Mouse (Mus musculus) retina, postnatal 1 day (tissue): ENCODE measurements around the gene Lin7b.
"Not testable (repeated sequence)": the region's sequence is repeated elsewhere in the genome, so short reads cannot be mapped to it uniquely, and the experiment has no call there.

Experiments used
- DNase-seq: peaks from one replicate; pipeline ENCODE4 v3.0.0-alpha.2; 2012

Lin7b gene

DNA sequence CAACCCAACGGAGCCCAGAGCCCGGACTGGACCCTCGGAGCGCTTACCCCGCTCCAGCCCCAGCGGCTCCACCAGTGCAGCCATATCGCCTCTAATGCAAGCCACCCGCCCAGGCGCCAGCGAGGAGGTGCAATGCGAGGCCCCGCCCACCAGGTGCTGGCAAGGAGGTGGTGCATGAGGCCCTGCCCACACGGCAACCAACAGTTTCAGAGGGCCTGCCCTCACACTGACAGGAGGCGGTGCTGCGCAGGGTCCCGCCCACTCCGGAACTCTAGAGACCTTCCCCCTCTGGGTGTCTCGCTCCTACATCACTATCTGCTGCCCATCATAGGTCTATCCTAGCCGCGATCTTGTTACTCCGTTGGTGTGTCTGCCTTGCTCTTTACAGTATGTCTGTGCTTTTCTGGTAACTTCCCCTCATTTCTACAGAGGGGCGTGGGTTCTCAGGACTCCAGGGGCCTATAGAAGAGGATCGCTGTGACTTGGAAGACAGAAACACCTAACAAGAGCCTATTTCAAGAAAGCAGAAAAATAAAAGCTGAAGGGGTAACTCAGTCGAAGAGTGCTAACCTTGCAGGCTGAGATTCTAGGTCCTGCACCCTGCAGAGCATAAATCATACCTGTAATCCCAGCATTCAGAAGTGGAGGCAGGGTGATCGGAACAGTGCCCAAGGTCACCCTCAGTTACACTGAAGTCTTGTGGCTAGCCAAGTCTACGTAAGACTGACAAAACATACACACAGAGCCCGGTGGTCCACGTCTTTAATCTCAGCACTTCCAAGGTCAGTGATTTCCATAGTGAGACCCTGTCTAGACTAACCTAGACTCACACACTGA is at the start of gene Lin7b:
Lin7b (minus strand) TSS at position 109 of the 837 bp plus-strand sequence.
- DNase-seq: peak; percentile 93

DNA sequence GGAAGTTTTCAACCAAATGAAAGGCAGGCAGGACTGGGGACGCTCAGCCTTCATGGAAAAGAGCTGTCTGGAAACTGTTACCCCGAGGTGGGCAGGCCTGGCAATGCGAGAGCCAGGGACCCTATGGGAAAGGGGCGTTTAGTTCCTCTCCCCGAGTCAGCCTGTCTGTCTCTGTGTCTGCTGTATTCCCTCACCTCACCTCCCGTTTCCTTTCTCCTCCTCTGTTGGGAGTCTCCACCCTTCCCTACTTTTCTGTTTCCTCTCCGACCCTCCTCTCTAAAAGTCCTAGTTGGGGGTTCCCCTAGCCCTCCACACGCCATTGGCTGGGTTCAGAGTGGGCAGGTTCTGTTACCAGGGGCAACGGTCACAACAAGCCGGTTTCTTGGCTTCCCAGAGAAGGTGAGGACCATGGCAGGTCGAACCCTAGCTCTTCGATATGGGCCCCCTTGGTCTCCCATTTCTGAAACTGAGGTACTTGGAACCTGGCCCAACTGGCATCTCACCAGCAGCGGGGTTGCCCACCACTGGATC is 47.6 kb upstream of the Lin7b start:
- DNase-seq: no peak

GRCm38 (mm10) chr7:45415636-45416035 is 45.3 kb upstream of the Lin7b start:
- DNase-seq: no peak

DNA sequence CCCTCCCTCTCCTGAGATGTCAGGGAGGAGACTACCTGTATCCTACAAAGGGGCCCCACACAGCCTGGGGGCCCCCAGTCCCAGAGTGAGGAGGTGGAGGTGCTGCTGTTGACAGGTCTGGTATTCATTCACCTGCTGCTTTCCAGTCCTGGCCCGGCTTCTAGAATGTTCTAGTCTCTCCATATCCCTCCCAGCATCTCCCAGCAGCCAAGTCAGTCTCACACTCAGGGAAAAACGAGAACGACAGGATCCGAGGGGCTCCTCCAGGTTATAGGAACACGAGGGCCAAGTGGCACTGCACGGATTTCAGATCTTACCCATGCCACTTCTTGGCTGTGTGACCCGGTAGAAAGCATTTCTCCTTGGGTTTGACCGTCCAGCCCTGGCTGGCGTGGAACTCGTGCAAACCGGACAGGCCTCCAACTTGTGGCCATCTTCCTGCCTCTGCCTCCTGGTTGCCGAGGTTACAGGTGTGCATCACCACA is 44.4 kb upstream of the Lin7b start:
- no peak for DNase-seq

DNA sequence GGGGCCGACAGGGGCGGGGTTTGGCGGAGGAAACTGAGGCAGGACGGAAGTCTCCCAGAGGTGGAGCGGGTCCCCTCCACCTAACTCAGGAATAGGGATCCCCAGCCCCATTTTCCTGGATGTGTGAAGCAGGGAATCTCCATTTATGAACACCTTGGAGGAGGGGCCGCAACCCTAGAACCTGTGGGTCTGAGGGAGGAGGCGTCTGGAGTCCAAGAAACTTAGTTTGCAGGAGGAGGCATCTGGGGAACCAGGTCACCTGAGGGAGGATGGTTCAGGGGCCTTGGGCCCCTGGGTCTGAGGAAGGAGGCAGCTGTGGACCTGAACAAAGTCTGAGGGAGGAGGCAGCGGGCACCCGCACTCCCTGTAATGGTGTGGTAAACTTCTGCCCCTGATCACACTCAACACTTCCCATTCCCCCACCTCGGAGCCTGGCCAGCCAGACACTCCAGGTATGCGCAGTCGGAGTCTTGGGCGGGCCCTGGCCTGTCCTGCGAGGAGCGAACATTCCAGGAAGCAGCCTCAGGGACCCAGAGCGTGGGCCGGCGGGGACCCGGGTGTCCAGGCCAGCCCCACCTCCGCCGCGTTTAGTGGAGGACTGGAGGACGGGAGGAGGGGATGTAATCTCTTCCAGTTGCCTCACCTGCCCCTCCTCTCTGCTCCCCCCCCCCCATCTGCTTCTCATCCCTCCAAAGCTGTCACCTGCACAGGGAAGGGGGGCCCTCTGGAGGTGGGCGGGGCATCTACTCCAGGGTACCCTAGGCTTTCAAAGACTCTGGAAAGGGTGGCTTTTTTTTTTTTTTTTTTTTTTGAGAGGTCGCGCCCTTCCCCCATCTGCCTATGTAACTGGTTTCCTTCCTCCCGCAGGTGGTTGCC is 43.7 kb upstream of the Lin7b start:
- no peak for DNase-seq

GRCm38 (mm10) chr7:45413113-45413863 is 42.9 kb upstream of the Lin7b start, which contains the start of gene Ntf5:
Ntf5 (plus strand) TSS chr7:45413695.
- peak; percentile 63 for DNase-seq

DNA sequence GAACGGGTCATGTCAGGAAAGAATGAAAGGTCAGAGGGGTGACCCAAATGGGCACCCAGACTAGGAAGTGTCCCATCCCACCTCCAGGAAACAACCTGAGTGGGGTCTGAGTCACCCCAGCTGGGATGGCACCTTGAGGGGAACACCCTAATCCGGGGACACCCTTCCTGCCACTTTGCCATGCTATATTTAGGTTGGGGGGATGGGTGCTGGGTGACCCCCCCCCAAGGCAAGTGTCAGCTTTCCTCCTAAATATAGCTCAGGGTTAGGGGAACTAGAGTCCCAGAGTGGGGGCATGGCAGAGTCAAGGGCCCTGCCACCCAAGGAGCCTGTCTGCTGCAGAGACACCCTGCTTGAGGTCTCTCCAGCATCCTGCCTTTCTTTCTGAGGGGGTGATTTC is 42.0 kb upstream of the Lin7b start:
- DNase-seq: no peak

DNA sequence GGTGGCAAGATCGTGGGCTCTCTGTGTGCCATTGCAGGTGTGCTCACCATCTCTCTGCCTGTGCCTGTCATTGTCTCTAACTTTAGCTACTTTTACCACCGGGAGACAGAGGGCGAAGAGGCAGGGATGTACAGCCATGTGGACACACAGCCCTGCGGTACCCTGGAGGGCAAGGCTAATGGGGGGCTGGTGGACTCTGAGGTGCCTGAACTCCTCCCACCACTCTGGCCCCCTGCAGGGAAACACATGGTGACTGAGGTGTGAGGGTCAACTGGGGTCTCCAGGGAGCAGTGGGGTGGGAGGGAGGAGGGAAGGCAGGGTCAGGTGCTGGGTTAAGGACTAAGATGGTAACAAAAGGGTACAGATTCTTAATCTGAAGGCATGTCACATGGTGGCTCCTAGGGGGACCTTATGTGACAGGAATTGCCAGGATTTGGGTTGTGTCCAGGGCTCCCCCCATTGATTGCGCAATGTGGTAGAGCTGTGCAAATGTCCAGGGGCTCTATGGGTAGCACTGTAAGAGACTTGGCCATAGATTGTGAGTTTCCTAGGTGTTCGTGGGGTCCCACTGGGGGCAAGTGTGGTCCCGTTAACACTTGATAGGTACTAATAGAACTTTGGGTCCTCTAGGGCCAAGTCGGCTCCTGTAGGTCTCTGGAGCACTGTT is 39.2 kb upstream of the Lin7b start:
- no peak for DNase-seq

DNA sequence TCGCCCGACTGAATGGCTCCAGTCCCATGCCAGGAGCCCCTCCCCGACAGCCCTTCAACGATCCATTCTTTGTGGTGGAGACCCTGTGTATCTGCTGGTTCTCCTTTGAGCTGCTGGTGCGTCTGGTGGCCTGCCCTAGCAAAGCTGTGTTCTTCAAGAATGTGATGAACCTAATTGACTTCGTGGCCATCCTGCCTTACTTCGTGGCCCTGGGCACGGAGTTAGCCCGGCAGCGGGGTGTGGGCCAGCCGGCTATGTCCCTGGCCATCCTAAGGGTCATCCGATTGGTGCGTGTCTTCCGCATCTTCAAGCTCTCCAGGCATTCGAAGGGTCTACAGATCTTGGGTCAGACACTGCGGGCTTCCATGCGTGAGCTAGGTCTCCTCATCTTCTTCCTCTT is 38.6 kb upstream of the Lin7b start:
- no peak for DNase-seq

DNA sequence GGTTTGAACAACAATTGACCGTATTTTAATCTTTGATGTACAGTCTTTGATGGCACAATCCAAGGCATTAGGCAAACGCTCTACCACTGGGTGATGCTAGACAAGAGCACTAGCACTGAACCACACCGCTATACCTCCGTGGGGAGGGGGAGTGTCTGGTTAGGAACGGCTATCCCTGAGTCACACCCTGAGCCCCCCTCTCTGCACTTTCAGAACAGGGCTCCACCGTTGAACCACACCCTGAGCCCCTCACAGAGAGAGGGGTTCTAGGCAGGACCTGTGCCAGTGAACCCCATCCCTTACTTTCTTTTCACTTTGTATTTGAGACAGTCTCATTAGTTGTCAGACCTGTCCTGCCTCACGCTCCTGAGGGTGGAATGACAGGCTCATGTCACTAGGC is 38.0 kb upstream of the Lin7b start:
- DNase-seq: no peak

GRCm38 (mm10) chr7:45407836-45408235 is 37.5 kb upstream of the Lin7b start:
- DNase-seq: no peak

GRCm38 (mm10) chr7:45406157-45407156 is 36.1 kb upstream of the Lin7b start:
- no peak for DNase-seq

DNA sequence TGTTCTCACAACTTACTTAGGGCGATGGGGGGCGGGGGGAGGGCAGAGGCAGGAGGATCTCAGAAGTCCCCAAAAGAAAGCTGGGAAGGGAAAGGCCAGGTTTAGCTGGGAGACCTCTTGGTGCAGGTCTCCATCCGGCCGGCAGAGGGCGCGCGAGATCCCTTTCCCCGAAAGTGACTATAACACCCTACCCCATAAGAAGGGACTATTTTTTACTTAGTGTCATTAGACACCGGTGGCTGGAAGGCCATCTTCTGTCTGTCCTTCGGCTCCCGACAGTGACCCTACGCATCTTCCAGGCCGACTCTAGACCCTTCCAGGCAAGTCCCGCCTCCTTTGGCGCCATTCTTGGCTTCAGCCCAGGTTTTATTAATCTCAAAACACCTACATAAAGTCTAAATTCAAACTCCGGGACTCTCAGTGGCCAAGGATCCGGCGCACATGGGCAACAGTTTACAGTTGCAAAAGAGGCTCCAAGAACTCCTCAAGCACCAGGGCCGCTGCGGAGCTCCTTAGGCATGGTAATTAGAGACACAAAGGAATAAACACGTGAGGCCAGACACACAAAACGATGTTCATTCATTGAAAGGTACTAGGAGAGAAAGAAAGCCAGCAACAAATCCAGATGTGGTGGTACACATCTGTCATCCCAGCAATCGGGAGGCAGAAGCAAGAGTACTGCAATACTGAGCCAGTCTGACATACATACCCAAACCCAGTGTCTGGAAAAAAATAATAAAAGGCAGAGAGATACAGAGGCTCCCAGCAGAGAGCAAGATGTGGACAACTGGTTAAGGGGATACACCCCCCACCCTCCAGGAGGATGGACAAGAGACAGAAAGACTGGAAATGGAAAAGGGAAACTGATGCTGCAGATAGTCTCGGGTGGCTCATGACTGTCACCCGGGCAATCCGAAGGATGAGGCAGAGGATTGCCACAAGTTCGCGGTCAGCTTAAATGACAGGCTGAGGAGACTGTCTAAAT is 35.0 kb upstream of the Lin7b start, which contains the start of gene Kcna7:
Kcna7 (plus strand) TSS at position 563 of the 985 bp plus-strand sequence.
- peak; percentile 54 for DNase-seq

- peak; percentile 83 for DNase-seq
Measured at GRCm38 (mm10) chr7:45403532-45404261, 33.3 kb upstream of the Lin7b start.

GRCm38 (mm10) chr7:45401521-45402085 is 31.2 kb upstream of the Lin7b start:
- peak; percentile 69 for DNase-seq

DNA sequence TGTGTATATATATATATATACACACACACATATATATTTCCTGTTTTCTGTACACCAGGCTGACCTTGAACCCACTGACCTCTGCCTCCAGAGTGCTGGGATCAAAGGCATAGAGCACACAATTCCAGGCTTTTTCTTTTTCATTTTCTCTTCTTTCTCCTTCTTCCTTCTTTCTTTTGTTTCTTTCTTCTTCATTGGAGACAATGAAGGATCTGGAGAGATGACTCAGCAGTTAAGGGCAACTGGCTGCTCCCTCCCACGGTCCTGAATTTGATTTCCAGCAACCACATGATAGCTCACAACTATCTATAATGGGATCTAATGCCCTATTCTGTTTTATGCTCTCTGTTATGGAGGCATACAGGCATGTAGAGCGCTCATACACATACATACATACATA is 26.4 kb upstream of the Lin7b start:
- DNase-seq: no peak

DNA sequence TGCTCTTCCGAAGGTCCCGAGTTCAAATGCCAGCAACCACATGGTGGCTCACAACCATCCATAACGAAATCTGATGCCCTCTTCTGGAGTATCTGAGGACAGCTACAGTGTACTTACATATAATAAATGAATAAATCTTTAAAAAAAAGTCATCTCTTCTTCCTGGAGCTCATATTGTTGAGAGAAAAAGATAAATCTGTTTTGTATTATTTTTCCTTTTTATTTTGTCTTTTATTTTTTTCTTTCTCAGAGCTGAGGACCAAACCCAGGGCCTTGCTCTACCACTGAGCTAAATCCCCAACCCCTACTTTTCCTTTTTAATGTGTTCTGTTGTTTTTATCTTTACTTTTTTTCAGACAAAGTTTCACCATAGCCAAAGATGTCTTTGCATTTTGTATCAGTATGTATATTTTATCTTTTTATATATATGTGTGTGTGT is 26.0 kb upstream of the Lin7b start:
- not testable (repeated sequence) for DNase-seq
